Mouse (Mus musculus) heart, adult 11 months (tissue): ENCODE data around the gene Blmh.

Source experiments
- DNase-seq: peaks from one replicate; pipeline ENCODE4 v3.0.0; 2022

The Blmh gene

GRCm38 (mm10) chr11:76917230-76917548 is 7.4 kb upstream of the Blmh start:
- DNase-seq = no peak

- peak; percentile 4 for DNase-seq
These were observed 4.0 kb upstream of the Blmh start for GRCm38 (mm10) chr11:76920607-76921006.

- DNase-seq = peak; percentile 27
These were observed 4.0 kb downstream of the Blmh start for GRCm38 (mm10) chr11:76928586-76928985.

GRCm38 (mm10) chr11:76933209-76933608 is 8.6 kb downstream of the Blmh start:
- DNase-seq = no peak

GRCm38 (mm10) chr11:76936578-76936977 is 12.0 kb downstream of the Blmh start:
- no peak for DNase-seq

- no peak for DNase-seq
These were observed 20.2 kb downstream of the Blmh start for GRCm38 (mm10) chr11:76944839-76945238.

GRCm38 (mm10) chr11:76945386-76946202 is 21.0 kb downstream of the Blmh start:
- DNase-seq = peak; percentile 99

- DNase-seq = peak; percentile 88
These were observed 21.6 kb downstream of the Blmh start for GRCm38 (mm10) chr11:76946203-76946585.

- DNase-seq = peak; percentile 88
These were observed 28.9 kb downstream of the Blmh start for GRCm38 (mm10) chr11:76953536-76953935.

- no peak for DNase-seq
These were observed 41.1 kb downstream of the Blmh start for GRCm38 (mm10) chr11:76965703-76966102.

- DNase-seq = no peak
These were observed 45.7 kb downstream of the Blmh start for GRCm38 (mm10) chr11:76970328-76970727.

- DNase-seq = peak; percentile 89
These were observed 50.2 kb downstream of the Blmh start for GRCm38 (mm10) chr11:76974680-76975319.

- DNase-seq = no peak
These were observed 57.0 kb downstream of the Blmh start for GRCm38 (mm10) chr11:76981570-76982141.

GRCm38 (mm10) chr11:76982415-76982814 is 57.8 kb downstream of the Blmh start:
- DNase-seq = no peak

GRCm38 (mm10) chr11:76983641-76984040 is 59.0 kb downstream of the Blmh start:
- no peak for DNase-seq

- DNase-seq = no peak
These were observed 59.6 kb downstream of the Blmh start for GRCm38 (mm10) chr11:76984173-76984572.

- no peak for DNase-seq
These were observed 66.2 kb downstream of the Blmh start for GRCm38 (mm10) chr11:76990839-76991238.

- DNase-seq = peak; percentile 86
These were observed 68.3 kb downstream of the Blmh start for GRCm38 (mm10) chr11:76992886-76993285.

GRCm38 (mm10) chr11:76995966-76996672 is 71.5 kb downstream of the Blmh start:
- DNase-seq = peak; percentile 87

- peak; percentile 96 for DNase-seq
These were observed 72.7 kb downstream of the Blmh start for GRCm38 (mm10) chr11:76997305-76997704.

- DNase-seq = peak; percentile 86
These were observed 73.5 kb downstream of the Blmh start, which contains the start of gene Slc6a4 for GRCm38 (mm10) chr11:76997916-76998704. Slc6a4 (plus strand) TSS chr11:76998603.

GRCm38 (mm10) chr11:76998705-76999226 is 74.2 kb downstream of the Blmh start:
- DNase-seq = no peak
